Mouse (Mus musculus) telencephalon, adult 2 months (tissue): ENCODE results near the gene Ech1.

ENCODE experiments used
- DNase-seq: peaks from one replicate; pipeline ENCODE4 v3.0.0-alpha.2; 2011; ENCODE audit warnings: low read depth, low spot score

The Ech1 gene

GRCm38 (mm10) chr7:28860898-28861297 is 35.9 kb downstream of the Ech1 start:
- no peak for DNase-seq

DNA sequence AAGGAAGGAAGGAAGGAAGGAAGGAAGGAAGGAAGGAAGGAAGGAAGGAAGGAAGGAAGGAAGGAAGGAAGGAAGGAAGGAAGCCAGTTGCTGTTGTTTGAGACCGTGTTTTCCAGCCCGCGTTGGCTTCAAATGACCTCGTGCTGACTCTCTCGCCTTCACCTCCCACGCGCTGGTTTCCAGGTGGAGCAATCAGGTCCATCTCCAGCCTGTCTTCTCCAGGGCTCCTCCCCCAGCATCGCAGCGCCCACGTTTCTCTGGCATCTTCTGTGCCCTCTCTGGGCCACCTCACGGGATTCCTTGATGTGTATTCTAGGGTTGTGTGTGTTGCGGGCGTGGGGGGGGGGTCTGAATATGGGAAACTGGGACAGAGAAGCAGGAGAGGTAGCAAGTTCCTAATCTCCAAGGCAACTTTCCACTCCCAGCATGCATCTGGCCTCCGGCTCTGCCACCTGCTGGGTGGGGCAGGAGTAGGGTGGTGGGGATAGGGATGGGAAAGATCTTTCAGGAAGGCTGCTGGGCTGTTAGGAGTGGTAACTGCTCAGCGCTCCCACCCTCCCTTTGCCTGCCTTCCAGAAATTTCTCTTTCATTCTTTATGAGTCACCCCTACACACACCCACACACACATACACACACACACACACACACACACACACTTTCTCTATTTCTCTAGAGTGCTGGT is 37.9 kb downstream of the Ech1 start:
- DNase-seq: peak; percentile 84

- DNase-seq: no peak
Measured at GRCm38 (mm10) chr7:28863540-28863939, 38.5 kb downstream of the Ech1 start, which contains the start of gene Lgals7. Gene Lgals7, plus strand, starts transcription at chr7:28863853.

- no peak for DNase-seq
Measured at GRCm38 (mm10) chr7:28864288-28864750, 39.3 kb downstream of the Ech1 start.

DNA sequence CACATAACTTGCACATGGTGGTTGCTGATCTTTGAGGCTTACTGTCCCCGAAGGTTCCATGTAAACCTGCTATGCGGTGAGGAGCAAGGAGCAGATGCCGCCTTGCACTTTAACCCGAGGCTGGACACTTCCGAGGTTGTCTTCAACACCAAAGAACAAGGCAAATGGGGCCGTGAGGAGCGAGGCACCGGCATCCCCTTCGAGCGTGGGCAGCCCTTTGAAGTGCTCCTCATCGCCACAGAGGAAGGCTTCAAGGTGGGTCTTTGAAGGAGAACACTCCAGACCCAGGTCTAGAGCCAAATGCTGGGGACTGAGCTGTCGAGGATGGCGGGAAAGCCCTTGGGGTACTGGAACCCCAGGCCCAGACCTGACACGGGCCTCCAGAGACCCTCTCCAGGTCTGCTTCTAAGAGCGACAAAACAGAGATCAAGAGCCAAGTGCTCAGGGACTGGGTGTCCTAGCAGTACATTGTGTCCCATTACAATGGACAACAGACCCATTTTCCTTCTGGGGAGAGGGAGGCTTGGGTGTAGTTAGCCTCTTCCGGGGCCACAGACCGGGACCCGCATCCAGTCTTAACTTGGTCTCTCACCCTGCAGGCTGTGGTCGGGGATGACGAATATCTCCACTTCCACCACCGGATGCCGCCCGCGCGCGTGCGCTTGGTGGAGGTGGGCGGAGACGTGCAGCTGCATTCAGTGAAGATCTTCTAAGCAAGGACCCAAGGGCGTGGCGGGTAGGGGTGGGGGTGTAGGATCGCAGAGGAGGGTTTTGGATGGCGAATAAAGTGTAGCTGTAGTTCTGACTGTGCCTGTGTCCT is 40.7 kb downstream of the Ech1 start:
- peak; percentile 62 for DNase-seq

- no peak for DNase-seq
Measured at GRCm38 (mm10) chr7:28866769-28867507, 41.9 kb downstream of the Ech1 start.

DNA sequence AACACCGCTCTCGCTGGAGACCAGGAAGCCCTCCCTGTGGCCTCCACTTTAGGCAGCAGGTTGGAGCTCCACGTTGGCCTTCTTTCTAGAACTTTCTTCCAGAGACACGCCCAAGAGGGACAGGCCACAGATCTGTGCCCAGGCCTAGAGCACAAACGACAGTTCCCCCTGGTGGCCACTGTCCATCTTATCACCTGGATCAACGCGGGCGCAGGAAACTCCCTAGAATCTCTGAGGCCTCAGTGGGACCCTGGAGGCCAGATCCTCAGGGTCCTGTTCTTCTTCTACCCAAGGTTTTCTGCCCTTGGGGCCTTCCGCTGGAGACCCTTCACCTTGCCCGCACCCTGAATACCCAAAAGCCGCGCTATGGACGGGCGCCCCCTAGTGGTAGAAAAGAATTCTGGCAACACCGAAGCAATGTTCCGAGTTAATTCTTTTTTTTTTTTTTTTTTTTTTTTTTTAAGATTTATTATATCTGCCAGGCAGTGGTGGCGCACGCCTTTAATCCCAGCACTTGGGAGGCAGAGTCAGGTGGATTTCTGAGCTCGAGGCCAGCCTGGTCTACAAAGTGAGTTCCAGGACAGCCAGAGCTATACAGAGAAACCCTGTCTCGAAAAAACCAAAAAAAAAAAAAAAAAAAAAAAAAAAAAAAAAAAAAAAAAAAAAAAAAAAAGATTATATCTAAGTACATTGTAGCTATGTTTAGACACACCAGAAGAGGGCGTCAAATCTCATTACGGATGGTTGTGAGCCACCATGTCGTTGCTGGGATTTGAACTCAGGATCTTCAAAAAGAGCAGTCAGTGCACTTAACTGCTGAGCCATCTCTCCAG is 42.7 kb downstream of the Ech1 start:
- peak; percentile 23 for DNase-seq

DNA sequence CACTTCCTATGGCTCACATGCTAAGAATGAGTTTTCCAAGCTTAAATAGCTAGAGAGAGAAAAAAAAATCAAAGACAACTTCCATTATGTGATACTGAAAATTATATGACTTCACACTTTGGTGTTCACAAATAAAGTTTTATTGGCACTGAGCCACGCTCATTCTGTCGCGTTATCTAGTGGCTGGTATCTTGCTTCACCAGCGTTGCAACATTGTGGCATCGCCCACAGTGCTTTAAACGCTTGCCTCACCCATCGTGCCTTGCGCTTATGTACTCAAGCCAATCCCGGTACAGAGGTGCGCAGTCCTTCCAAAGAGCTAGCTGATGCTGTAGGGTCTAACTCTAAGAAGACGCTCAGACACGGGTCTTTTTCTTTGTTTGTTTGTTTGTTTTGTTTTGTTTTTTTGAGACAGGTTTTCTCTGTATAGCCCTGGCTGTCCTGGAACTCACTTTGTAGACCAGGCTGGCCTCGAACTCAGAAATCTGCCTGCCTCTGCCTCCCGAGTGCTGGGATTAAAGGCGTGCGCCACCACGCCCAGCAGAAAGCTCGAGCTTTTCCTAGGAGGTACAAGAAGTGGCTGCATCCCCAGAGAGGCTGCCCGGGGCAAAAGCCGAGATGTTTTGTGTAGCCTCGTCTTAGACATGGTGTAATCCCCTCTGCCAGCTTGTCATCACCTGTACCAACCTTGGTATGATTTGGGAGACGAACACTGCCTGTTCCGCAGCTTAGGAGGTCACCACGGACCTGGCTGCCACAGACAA is 46.1 kb downstream of the Ech1 start:
- no peak for DNase-seq

- no peak for DNase-seq
Measured at GRCm38 (mm10) chr7:28874565-28874964, 49.5 kb downstream of the Ech1 start.

GRCm38 (mm10) chr7:28876099-28876498 is 51.1 kb downstream of the Ech1 start:
- no peak for DNase-seq

DNA sequence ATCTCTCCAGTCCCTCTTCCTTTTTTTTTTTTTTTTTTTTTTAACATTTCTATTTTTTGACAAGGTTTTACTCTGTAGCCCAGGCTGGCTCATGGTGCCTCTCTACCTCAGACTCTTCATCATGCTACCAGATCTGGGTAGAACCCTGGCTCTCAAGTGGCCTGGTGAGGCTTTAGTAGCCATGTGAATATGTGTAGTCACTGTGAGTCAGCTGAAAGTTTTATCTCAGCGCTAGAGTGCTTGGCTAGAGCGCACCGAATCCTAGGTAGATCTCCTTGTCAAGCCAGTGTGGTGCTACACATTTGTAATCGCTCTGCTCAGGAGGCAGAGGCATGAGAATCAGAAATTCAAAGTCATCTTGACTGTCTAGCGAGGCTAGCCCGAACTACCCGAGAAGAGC is 52.1 kb downstream of the Ech1 start:
- DNase-seq: no peak

GRCm38 (mm10) chr7:28877856-28878255 is 52.8 kb downstream of the Ech1 start:
- no peak for DNase-seq

DNA sequence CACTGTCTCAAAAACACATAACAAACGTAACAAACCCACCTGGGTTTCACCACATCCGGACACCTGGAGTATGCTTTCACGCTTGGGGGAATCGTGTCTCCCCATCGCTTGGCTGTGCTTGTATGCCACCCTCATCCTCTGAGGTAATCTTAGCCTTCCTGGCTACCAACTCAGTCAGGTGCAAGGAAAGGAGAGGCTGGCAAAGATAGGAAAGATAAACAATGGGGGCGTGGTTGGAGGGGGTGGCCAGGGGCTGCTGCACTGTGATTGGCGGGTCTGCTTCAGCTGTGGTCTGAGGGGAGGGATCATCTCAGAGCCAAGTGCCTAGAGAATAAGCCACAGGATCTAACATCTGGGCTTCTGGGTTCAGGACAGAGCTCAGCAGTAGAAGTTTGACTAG is 54.6 kb downstream of the Ech1 start:
- DNase-seq: no peak

- DNase-seq: no peak
Measured at GRCm38 (mm10) chr7:28880554-28880953, 55.5 kb downstream of the Ech1 start.

- DNase-seq: no peak
Measured at GRCm38 (mm10) chr7:28881199-28881598, 56.2 kb downstream of the Ech1 start, which contains the start of gene Capn12. Gene Capn12, plus strand, starts transcription at chr7:28881422.
